Mouse (Mus musculus) frontal cortex, postnatal 14 days (tissue): ENCODE measurements around the gene Sh3pxd2b.
A peak's percentile ranks its signal among the peaks of the same experiment; 100 is the strongest.

ENCODE experiments used
- DNase-seq, 2 experiments: peaks; one replicate each; pipeline ENCODE4 v3.0.0; 2022; ENCODE audit warnings: low spot score in 2 of 2

Gene Sh3pxd2b

GRCm38 (mm10) chr11:32347607-32348432, at the start of gene Sh3pxd2b:
Gene Sh3pxd2b (plus strand): TSS chr11:32347820.
- DNase-seq: no peak

- no peak for DNase-seq
Observed at GRCm38 (mm10) chr11:32297866-32298531, 49.6 kb upstream of the Sh3pxd2b start.

- no peak for DNase-seq
Observed at GRCm38 (mm10) chr11:32298532-32298918, 49.1 kb upstream of the Sh3pxd2b start.

GRCm38 (mm10) chr11:32299865-32300264, 47.8 kb upstream of the Sh3pxd2b start, which contains the start of gene Hbq1a:
Gene Hbq1a (plus strand): TSS chr11:32300069.
- peak in 1 of 2 experiments; percentile 61 for DNase-seq

GRCm38 (mm10) chr11:32300279-32301267, 47.0 kb upstream of the Sh3pxd2b start:
- DNase-seq: no peak

- no peak for DNase-seq
Observed at GRCm38 (mm10) chr11:32301506-32301905, 46.1 kb upstream of the Sh3pxd2b start.

GRCm38 (mm10) chr11:32302824-32303419, 44.7 kb upstream of the Sh3pxd2b start:
- DNase-seq: peak in 1 of 2 experiments; percentile 32

GRCm38 (mm10) chr11:32303455-32303854, 44.2 kb upstream of the Sh3pxd2b start:
- DNase-seq: no peak

- DNase-seq: no peak
Observed at GRCm38 (mm10) chr11:32307006-32307405, 40.6 kb upstream of the Sh3pxd2b start.

GRCm38 (mm10) chr11:32309446-32309845, 38.2 kb upstream of the Sh3pxd2b start:
- DNase-seq: no peak

- DNase-seq: no peak
Observed at GRCm38 (mm10) chr11:32309928-32310327, 37.7 kb upstream of the Sh3pxd2b start.

- DNase-seq: no peak
Observed at GRCm38 (mm10) chr11:32316009-32316408, 31.6 kb upstream of the Sh3pxd2b start.

- no peak for DNase-seq
Observed at GRCm38 (mm10) chr11:32320507-32321195, 27.0 kb upstream of the Sh3pxd2b start.

GRCm38 (mm10) chr11:32321196-32321565, 26.4 kb upstream of the Sh3pxd2b start:
- peak in 1 of 2 experiments; percentile 31 for DNase-seq

- peak; percentile 69 to 85 for DNase-seq
Observed at GRCm38 (mm10) chr11:32324609-32325008, 23.0 kb upstream of the Sh3pxd2b start.

- DNase-seq: no peak
Observed at GRCm38 (mm10) chr11:32331075-32331474, 16.5 kb upstream of the Sh3pxd2b start.

GRCm38 (mm10) chr11:32331861-32332260, 15.8 kb upstream of the Sh3pxd2b start:
- no peak for DNase-seq

GRCm38 (mm10) chr11:32333235-32333634, 14.4 kb upstream of the Sh3pxd2b start:
- DNase-seq: no peak

- DNase-seq: no peak
Observed at GRCm38 (mm10) chr11:32336435-32336907, 11.1 kb upstream of the Sh3pxd2b start.

GRCm38 (mm10) chr11:32339131-32339531, 8.5 kb upstream of the Sh3pxd2b start:
- DNase-seq: no peak
